Mouse (Mus musculus) CH12.LX (cell line): ENCODE results near the gene Nhsl1.

Experiments used
- CTCF ChIP-seq, 2 experiments: IDR thresholded peaks in 1 of 2; conservative IDR thresholded peaks in 1 of 2; 2 replicates each; pipeline ENCODE4 v1.5.1; 2011 to 2012; ENCODE audit warnings: low read depth in 2 of 2, low read length in 2 of 2, improper control_type of control experiment in 1 of 2, inconsistent platforms in 1 of 2, mild to moderate bottlenecking in 1 of 2, moderate library complexity in 1 of 2
- POLR2A ChIP-seq: IDR thresholded peaks from 2 replicates; pipeline ENCODE4 v1.6.1; 2011; ENCODE audit warnings: low read depth, mild to moderate bottlenecking, improper control_type of control experiment, low read length
- POLR2AphosphoS2 ChIP-seq: IDR thresholded peaks from 2 replicates; pipeline ENCODE4 v1.6.1; 2011; ENCODE audit warnings: low read depth, low read length, improper control_type of control experiment
- TBP ChIP-seq: conservative IDR thresholded peaks from 2 replicates; pipeline ENCODE4 v1.6.1; 2011; ENCODE audit warnings: low read depth, low read length, improper control_type of control experiment
- USF1 ChIP-seq: IDR thresholded peaks from 2 replicates; pipeline ENCODE4 v1.6.1; 2014; ENCODE audit warnings: low read depth, mild to moderate bottlenecking, inconsistent platforms, low read length, improper control_type of control experiment

- TF ChIP-seq TBP, result no peak
- no peak for TF ChIP-seq POLR2A
- no peak for TF ChIP-seq CTCF (conservative IDR thresholded peaks at IDR 0.05 in 1 of 2, IDR thresholded peaks at IDR 0.05 in 1 of 2; ENCODE audit: low read depth in 2 of 2, low read length in 2 of 2)
- no peak for TF ChIP-seq POLR2AphosphoS2
- no peak for TF ChIP-seq USF1
Observed at GRCm38 (mm10) chr10:18431546-18431945, 112.8 kb downstream of the Nhsl1 start.
